Mouse (Mus musculus) liver, adult 2 months (tissue): ENCODE results near the gene Cpne8.

Experiments used
- CTCF ChIP-seq: fragments of 200-500 bp; IDR thresholded peaks from 2 replicates; pipeline ENCODE4 v1.5.1; 2011; ENCODE audit warnings: low read depth, low read length, control low read depth
- POLR2A ChIP-seq: fragments of 200-500 bp; IDR thresholded peaks from 2 replicates; pipeline ENCODE4 v1.6.1; 2011; ENCODE audit warnings: low read length, control low read depth; ENCODE audit not compliant: insufficient read depth; ENCODE audit errors: extremely low read depth

DNA sequence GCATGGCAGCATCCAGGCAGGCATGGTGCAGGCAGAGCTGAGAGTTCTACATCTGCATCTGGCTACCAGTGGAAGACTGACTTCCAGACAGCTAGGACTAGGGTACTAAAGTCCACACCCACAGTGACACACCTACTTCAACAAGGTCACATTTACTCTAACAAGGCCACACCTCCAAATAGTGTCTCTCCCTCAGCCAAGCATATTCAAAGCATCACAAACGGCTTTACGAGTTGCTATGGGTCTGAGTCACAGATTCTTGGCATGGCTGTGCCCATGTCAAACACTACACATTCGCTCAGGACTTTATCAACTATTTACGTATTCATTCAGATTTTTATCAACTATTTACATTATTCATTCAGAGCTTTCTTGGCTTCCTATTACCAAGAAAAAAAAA is 38.5 kb upstream of the Cpne8 start:
- no peak for TF ChIP-seq CTCF
- TF ChIP-seq POLR2A = no peak
